ENCODE assay signal across 9 mouse cellular contexts in genomic region chr6:30572456-30573311, GRCm38 (mm10). TPM values are rescaled to one million over a fixed set of nuclear protein-coding genes. Genes with fewer than 3 reads are reported as not detected.
A peak's percentile ranks its signal among the peaks of the same experiment; 100 is the strongest.
DNase-seq lines count a peak whose midpoint lies in the region; ATAC-seq lines count a peak whose summit lies in the region.
"Had no signal": no experiment of that assay in that cellular context is flagged by ENCODE, and none has a peak within 500 bp of the region (broad histone marks: within the 10 kb centered on the region; RNA-seq: fewer than 3 reads in every experiment).

No protein-coding gene starts in this region.

- peak overlapping the region; percentile 7; the same call in 1 of the 2 replicates for H3K4me2 ChIP-seq in lung, embryonic 15.5 days

- 43% methylated on average over 20 of the region's 20 CpGs for WGBS in lung, embryonic 15.5 days

- H3K27ac ChIP-seq in lung, embryonic 15.5 days: peak overlapping the region; percentile 30; the same call in 1 of the 2 replicates

- H3K9me3 ChIP-seq in lung, embryonic 15.5 days: no peaks in the 10 kb centered on the region

- no peaks in the 10 kb centered on the region for H3K27me3 ChIP-seq in lung, embryonic 15.5 days

- peak; percentile 77 for ATAC-seq in lung, embryonic 15.5 days (ENCODE audit: borderline replicate concordance, extremely low read depth, low FRiP score, low TSS enrichment)

- H3K4me1 ChIP-seq in lung, embryonic 15.5 days: peaks cover 8% of the 10 kb centered on the region

- no peak overlapping the region for H3K9ac ChIP-seq in lung, embryonic 15.5 days

- H3K4me3 ChIP-seq in lung, embryonic 15.5 days: no peak overlapping the region
- H3K4me3 ChIP-seq: myocyte had no signal

- no peaks in the 10 kb centered on the region for H3K36me3 ChIP-seq in lung, embryonic 15.5 days

- peak; percentile 19 for DNase-seq in gastrocnemius, postnatal 25 days
- no peak for DNase-seq in gastrocnemius, adult 18-20 months (ENCODE audit: low spot score)
- DNase-seq in frontal cortex, postnatal 36 days (ENCODE audit: low spot score in 2 of 2): peak; percentile 76 to 89
- peak; percentile 74 to 77 for DNase-seq in layer of hippocampus, adult 18-20 months (ENCODE audit: low spot score in 2 of 2)
- peak; percentile 86 to 87 for DNase-seq in right cerebral cortex, adult 2 months (ENCODE audit: low spot score in 2 of 2)
- DNase-seq in thymus, postnatal 10 days (ENCODE audit: low spot score in 2 of 2): no peak
- DNase-seq in spleen, adult 18-20 months: no peak

RNA-seq across cellular contexts. Expression of gene Cpa4, which starts 4.5 kb away (rescaled TPM):
- not detected for total RNA-seq in gastrocnemius, postnatal 25 days (2021)
- not detected for total RNA-seq in gastrocnemius, adult 18-20 months (2021)
- not detected for total RNA-seq in layer of hippocampus, adult 18-20 months (2021)
- polyA plus RNA-seq in lung, embryonic 15.5 days (2015; fragmentation: Nextera tagmentation; extraction: Ambion mirVana): 0.13 and 0.15 TPM in 2 replicates

RNA-seq across cellular contexts. Expression of gene Cpa2, which starts 31.3 kb away (rescaled TPM):
- total RNA-seq in gastrocnemius, postnatal 25 days (2021): not detected
- not detected for total RNA-seq in gastrocnemius, adult 18-20 months (2021)
- total RNA-seq in layer of hippocampus, adult 18-20 months (2021): under 1 TPM; 0.56 to 0.87 TPM
- polyA plus RNA-seq in lung, embryonic 15.5 days (2015; fragmentation: Nextera tagmentation; extraction: Ambion mirVana): 6.6 and 10.5 TPM in 2 replicates
- polyA plus RNA-seq: myocyte had no signal

RNA-seq across cellular contexts. Expression of gene Cpa5, which starts 38.1 kb away (rescaled TPM):
- total RNA-seq in gastrocnemius, postnatal 25 days (2021): not detected
- not detected for total RNA-seq in gastrocnemius, adult 18-20 months (2021)
- total RNA-seq in layer of hippocampus, adult 18-20 months (2021): not detected
- 0.18 TPM in 1 of 2 replicates, not detected in the other for polyA plus RNA-seq in lung, embryonic 15.5 days (2015; fragmentation: Nextera tagmentation; extraction: Ambion mirVana)
- polyA plus RNA-seq: myocyte had no signal

Comparison
In these comparisons a context has a peak if more than half of its experiments do, and no peak if none do; other contexts are left out.
1. DNase-seq: peak in gastrocnemius, postnatal 25 days (single experiment), frontal cortex, postnatal 36 days (2 of 2), layer of hippocampus, adult 18-20 months (2 of 2) and right cerebral cortex, adult 2 months (2 of 2); none in gastrocnemius, adult 18-20 months (single experiment), thymus, postnatal 10 days (0 of 2) and spleen, adult 18-20 months (0 of 2).